Mouse (Mus musculus): ENCODE measurements around the gene Os9.
"Not testable (repeated sequence)": the region's sequence is repeated elsewhere in the genome, so short reads cannot be mapped to it uniquely, and the experiment has no call there.

The Os9 gene

DNA sequence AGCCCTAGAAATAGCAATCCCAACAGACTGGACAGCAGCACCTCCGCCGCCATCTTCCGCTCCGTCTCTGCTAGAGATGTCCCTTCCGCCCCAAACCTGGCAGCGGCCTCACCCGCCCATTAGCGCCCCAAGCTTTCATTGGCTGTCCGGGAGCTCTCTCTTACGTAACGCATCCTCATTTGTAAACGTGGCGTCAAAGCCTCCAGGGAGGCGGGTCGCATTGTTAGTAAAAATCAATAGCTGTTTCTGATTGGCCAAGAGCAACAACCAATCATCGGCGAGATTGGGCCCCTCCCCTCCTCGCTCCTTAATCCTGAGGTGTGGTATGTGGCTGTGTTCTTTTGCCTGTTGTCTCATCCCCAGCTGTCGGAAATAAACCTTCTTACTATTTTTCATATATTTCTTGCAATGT is at the start of gene Os9:
Os9 (minus strand) TSS at position 66 of the 412 bp plus-strand sequence.
- DNase-seq, result peak; percentile 97 to 99

DNA sequence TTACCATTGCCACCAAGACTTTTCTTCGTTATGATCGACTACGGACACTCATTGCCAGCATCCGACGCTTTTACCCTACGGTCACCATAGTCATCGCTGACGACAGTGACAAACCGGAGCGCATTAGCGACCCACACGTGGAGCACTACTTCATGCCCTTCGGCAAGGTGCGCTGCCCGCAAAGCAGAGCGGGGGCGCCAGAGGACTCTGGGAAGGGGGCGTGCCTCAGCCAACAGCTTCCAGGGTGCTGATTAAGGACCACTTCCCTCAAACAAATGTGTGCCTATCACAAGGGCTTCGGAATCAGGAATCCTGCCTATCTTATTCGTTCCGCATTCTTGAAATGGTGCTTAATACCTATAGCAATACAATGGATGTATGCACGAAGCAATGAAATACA is 49.1 kb upstream of the Os9 start:
- peak in 1 of 2 experiments; percentile 53 for DNase-seq

DNA sequence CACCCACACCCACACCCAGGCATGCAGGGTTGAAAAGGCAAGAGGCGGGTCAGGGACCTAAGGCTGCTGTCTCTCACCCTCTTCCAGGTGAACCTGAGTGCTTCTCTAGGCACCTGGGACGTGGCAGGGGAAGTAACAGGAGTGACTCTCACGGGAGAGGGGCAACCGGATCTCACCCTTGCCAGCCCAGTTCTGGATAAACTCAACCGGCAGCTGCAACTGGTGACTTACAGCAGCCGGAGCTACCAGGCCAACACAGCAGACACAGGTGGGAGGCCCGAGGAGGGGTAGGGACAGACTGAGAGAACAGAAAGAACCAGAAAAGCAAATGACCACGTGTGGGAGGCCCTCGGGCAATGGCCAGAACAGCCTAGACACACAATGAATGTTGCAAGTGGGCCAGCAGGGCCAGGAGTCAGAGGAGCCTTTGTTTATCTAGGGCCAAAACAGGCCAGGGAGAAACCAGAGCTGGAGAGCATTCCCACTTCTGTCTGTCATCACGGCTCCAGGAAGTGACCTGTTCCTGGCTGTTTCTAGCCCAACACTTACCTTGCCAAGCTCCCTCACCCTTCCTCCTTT is 46.8 kb upstream of the Os9 start:
- no peak for DNase-seq

DNA sequence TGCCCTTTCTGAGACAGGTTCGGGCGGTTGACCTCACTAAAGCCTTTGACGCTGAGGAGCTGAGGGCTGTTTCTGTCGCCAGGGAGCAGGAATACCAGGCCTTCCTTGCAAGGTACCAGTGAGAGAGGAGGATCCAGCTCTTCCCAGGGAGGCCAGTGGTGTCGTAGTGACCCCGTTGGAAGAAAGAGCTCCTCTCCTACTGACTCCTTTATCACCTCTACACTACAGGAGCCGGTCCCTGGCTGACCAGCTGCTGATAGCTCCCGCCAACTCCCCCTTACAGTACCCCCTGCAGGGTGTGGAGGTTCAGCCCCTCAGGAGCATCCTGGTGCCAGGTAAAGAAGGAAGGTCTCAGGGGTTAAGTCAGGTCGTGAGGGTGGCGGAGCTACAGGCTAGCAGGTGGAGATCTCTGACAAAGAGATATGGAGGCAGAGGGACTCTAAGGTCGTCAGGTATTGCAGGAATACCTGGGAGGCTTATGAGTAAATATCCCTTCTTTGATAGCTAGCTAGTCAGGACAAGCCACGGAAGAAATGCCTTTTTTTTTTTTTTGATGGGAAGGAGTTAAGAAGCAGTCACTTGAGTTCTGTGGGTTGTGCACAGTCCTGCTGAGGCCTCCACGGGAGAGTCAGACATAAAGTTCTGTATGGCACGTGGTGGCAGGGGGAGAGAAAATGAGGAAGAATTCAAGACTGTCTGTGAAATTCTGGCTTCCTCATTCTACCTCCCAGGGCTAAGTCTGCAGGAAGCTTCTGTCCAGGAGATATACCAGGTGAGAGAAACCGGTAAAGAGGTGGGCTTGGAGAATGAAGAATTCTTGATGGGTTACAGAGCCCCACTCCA is 46.1 kb upstream of the Os9 start:
- no peak for DNase-seq

DNA sequence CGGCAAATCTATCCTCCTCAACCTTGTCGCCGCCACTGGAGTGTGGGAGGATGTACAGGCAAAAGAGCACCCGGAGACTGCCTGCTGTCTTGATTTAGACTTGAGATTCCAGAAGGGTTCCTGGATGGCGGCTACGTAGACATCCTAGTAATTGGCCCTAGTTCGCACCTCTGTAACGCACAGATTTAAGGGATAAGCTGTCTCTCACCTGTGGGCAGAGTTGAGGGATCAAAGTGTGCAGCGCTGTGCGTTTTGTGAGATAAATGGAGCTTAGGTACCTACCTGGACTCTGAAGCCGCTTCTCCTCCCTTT is 45.4 kb upstream of the Os9 start:
- DNase-seq, result no peak

GRCm38 (mm10) chr10:127165654-127166403 is 44.9 kb upstream of the Os9 start:
- DNase-seq, result peak in 1 of 2 experiments; percentile 49

DNA sequence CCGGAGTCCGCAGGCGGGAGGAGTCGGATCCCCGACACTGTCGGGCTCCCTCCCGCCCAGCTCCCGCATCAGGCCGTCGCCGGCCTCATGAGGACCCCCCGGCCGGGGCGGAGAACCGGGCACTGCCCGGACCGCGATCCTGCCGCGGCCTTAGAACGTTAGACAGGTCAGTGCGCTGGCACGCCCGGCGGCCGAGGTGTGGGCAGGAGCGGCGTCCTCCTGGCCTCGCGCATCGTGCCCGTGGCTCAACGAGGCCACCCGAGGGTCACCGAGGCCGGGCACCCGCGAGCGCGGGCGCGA is 44.4 kb upstream of the Os9 start:
- peak in 1 of 2 experiments; percentile 53 for DNase-seq

DNA sequence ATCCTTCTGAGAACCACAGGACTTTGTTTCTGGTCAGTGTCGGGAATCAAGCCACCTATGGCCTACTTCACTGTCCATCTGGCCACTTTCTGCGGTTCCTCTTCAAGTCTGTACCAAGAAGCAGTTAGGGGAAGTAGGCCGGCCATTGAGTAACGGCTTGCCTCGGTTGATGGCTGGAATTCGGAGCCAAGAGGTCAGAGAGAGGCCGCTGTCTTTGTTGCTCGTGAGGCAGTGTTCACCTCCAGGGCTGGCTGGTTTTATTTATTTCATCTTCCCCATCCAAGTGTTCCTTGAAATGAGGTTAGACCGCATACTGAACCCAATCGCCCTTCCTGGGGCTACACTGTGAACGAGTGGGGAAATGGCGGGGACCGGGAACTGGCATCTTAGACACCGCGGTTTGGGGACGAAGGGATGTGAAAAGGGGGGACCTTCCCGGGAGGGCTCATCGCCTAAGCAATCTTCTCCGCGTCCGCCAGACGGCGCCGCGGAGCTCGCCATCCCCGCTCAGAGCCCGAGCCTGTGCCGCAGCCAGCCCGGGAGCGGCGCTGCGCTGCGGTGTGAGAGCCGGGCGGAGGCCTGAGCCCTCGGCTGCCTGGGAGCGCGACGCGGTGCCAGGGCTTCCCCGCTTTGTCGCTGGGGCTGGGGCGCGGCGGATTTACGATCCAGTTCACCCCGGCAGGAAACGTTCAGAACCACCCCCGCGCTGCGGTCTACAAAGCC is 43.9 kb upstream of the Os9 start, which contains the start of gene B4galnt1:
B4galnt1 (plus strand) TSS at position 595 of the 723 bp plus-strand sequence.
- DNase-seq, result peak; percentile 64 to 83

GRCm38 (mm10) chr10:127164190-127164589 is 43.3 kb upstream of the Os9 start:
- DNase-seq, result no peak

DNA sequence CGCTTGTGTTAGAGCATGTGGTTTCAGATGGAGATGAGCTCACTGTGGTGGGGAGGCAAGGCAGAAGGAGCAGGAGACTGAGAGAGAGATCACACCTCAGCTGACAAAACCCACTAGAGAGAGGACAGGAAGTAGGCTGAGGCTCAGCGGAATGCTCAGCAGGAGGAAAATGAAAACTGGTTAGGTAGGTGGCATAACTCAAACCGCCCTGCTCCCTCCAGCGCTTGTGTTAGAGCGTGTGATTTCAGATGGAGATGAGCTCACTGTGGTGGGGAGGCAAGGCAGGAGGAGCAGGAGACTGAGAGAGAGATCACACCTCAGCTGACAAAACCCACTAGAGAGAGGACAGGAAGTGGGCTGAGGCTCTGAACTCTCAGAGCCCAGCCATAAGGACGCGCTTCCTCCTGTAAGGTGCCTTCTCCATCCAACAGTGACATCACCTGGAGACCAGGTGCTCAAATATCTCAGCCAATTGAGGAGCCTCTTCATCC is 41.9 kb upstream of the Os9 start:
- not testable (repeated sequence) for DNase-seq

GRCm38 (mm10) chr10:127160728-127161127 is 39.8 kb upstream of the Os9 start:
- DNase-seq, result no peak

DNA sequence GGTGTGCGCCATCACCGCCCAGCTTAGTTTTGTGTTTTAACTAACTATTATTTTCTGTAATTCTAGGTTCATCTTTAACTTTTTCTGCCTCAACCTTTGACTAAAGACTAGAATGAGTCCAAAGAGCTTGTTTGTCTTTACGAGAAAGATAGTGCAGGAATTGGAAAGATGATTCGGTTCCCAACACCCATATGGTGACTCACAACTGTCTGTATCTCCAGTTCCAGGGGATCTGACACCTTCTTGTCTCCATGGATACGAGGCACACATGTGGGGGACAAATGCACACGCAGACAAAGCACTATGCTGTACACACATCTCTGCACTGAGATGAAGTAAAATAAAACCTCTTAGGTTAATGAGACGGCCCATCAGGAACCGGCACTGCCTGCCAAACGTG is 39.1 kb upstream of the Os9 start:
- DNase-seq, result no peak

DNA sequence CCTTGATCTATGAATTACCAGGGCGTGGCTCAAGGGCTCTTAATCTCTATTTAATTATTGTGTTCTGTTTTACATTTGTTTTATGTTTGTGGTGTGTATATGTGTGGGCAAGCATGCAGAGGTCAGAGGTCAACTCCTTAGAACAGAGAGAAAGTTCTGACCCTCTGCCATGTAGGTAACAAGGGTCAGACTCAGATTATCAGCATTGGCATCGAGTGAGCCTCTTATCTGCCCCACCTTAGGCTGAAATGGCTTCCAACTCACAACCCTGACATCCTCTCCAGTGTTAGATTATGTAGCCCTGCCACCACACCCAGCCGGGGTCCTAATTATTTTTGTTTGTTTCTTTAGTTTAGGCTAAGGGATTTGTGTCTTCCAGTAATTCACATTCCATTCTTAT is 37.5 kb upstream of the Os9 start:
- DNase-seq, result no peak

DNA sequence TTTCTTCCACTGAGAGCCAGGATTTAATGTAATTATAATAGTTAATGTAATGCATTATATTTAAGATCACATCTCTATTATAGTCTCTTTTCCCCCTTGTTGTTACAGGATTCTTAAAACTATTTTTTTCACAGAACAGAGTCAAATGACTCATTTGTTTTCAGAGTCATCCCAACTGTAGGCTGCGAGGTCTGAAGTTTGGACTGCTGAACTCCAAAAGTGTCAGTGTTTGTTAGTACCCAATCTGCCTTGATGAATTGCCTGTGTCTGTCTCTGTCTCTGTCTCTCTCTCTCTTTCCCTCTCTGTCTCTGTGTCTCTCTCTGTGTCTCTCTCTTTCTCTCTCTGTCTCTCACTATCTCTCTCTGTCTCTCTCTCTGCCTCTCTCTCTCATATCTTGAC is 35.6 kb upstream of the Os9 start:
- no peak for DNase-seq

- no peak for DNase-seq
Observed at GRCm38 (mm10) chr10:127156089-127156488, 35.2 kb upstream of the Os9 start.

GRCm38 (mm10) chr10:127154652-127155051 is 33.7 kb upstream of the Os9 start:
- DNase-seq, result no peak

GRCm38 (mm10) chr10:127154241-127154640 is 33.3 kb upstream of the Os9 start:
- no peak for DNase-seq

- DNase-seq, result no peak
Observed at GRCm38 (mm10) chr10:127153323-127153722, 32.4 kb upstream of the Os9 start.

DNA sequence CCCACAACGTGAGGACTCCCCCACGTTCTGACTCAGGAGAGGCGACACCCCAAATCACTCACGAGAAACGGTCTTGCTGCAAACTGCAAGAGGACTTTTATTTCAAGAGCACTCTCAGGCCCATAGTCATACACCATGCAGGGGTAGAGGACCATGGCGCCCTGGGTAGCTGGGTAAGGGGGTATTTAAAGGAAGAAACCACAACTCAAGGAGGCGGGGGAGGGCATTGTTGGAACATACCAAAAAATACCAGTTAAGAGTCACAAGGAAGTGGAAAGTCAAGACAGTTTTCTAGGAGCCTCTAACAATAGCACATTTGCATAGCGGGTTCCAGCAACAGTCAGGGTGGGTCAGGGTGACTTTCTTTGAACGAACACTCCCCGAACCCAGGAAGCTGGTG is 31.6 kb upstream of the Os9 start:
- not testable (repeated sequence) for DNase-seq

DNA sequence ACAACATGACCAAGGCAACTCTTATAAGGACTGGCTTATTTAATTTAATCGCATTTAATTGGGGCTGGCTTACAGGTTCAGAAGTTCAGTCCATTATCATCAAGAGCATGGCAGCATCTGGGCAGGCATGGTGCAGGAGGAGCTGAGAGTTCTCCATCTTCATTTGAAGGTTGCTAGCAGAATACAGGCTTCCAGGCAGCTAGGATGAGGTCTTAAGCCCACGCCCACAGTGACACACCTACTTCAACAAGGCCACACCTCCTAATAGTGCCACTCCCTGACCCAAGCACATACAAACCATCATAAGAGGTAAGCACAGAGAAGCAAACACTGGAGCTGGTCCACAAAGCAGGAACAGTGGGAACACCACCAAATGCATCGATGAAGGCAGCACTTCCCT is 30.3 kb upstream of the Os9 start:
- DNase-seq, result not testable (repeated sequence)

DNA sequence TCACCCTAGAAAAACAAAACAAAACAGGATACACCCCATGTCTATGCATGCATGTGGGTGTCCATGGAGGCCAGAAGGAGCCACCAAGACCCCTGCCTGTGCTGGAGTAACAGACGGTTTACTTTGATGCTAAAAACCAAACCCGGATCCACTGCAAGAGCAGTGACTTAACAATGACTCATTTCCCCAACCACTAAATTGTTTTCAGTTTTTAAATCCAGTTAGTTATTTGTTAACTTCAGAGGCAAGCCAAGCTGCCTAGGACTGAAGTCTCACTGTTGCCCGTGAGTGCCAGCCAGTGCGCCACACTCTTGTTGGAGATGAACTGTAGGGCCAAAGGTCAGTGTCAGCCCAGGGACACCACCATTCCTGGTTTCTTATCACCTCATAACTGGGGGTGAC is 29.5 kb upstream of the Os9 start:
- DNase-seq, result peak; percentile 76 to 85

- DNase-seq, result peak; percentile 29 to 31
Observed at GRCm38 (mm10) chr10:127147135-127147534, 26.2 kb upstream of the Os9 start.

DNA sequence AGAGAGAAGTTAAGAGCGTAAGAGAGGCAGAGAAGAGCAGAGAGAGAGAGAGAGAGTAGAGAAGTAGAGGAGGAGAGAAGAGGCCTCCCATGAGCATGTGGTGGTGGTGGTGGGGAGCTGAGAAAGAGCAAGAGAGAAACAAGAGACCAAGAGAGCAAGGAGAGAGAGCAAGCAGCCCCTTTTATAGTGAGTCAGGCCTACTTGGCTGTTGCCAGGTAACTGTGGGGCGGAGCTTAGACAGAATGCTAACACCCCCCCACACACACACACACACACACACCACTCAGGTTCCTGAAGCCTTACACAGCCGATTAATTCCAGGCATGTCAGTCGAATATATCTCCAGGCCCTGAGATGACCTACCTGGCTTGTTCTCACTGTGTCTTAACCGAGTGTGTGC is 24.4 kb upstream of the Os9 start:
- no peak for DNase-seq
